Mouse (Mus musculus) liver, embryonic 12.5 days (tissue): ENCODE measurements around the gene Efna5. TPM values are rescaled to one million over a fixed set of nuclear protein-coding genes. Genes with fewer than 3 reads are reported as not detected.

Experiments
- ATAC-seq: fragments of 200-750 bp; cut with Nextera tagmentation; 2 replicates; pipeline ENCODE4 v1.8.0; 2017; ENCODE audit warnings: moderate number of reproducible peaks, mild to moderate bottlenecking, moderate library complexity
- H3K27ac ChIP-seq: fragments of 300-500 bp; sonication (generic); 2 replicates; pipeline ENCODE4 v1.5.1; 2016; ENCODE audit warnings: mild to moderate bottlenecking
- H3K27me3 ChIP-seq: fragments of 300-500 bp; sonication (generic); replicated peaks from 2 replicates; pipeline ENCODE4 v1.6.1; 2016; ENCODE audit warnings: mild to moderate bottlenecking, moderate library complexity
- H3K36me3 ChIP-seq: fragments of 300-500 bp; sonication (generic); 2 replicates; pipeline ENCODE4 v1.6.1; 2016; ENCODE audit warnings: mild to moderate bottlenecking, moderate library complexity
- H3K4me1 ChIP-seq: fragments of 300-500 bp; sonication (generic); 2 replicates; pipeline ENCODE4 v1.6.1; 2016
- H3K4me2 ChIP-seq: fragments of 300-500 bp; sonication (generic); 2 replicates; pipeline ENCODE4 v1.6.1; 2016; ENCODE audit warnings: mild to moderate bottlenecking, moderate library complexity
- H3K4me3 ChIP-seq: fragments of 300-500 bp; sonication (generic); 2 replicates; pipeline ENCODE4 v1.5.1; 2016; ENCODE audit warnings: mild to moderate bottlenecking, moderate library complexity
- H3K9ac ChIP-seq: fragments of 300-500 bp; sonication (generic); 2 replicates; pipeline ENCODE4 v1.6.1; 2016; ENCODE audit warnings: mild to moderate bottlenecking, moderate library complexity
- H3K9me3 ChIP-seq: fragments of 300-500 bp; sonication (generic); replicated peaks from 2 replicates; pipeline ENCODE4 v1.6.1; 2016; ENCODE audit warnings: mild to moderate bottlenecking, moderate library complexity
- WGBS: fragments of 180-500 bp; shearing (Covaris S2); methylation state at CpG from one replicate; pipeline ENCODE4 v1.1.7; 2016; ENCODE audit not compliant: insufficient replicate concordance; 5-methylcytosine and 5-hydroxymethylcytosine counted together
- polyA plus RNA-seq: library from polyadenylated mRNA; unstranded; fragments of >200 nt; fragmentation: Nextera tagmentation; extraction: Ambion mirVana; gene quantifications from 2 replicates; pipeline ENCODE4 v1.2.1, GENCODE M21; 2016

Gene Efna5
- polyA plus RNA-seq, 1 experiment from 2014 or later = 4.4 TPM

GRCm38 (mm10) chr17:62756951-62757350, 124.2 kb downstream of the Efna5 start:
- no peaks in the 10 kb centered on the region for H3K36me3 ChIP-seq
- no peak for ATAC-seq
- H3K4me1 ChIP-seq = peaks cover 10% of the 10 kb centered on the region
- WGBS = 56% methylated on average over 3 of the region's 3 CpGs
- no peak overlapping the region for H3K27ac ChIP-seq
- no peak overlapping the region for H3K9ac ChIP-seq
- no peak overlapping the region for H3K4me3 ChIP-seq
- H3K27me3 ChIP-seq = no peaks in the 10 kb centered on the region
- no peak overlapping the region for H3K4me2 ChIP-seq
- no peaks in the 10 kb centered on the region for H3K9me3 ChIP-seq

GRCm38 (mm10) chr17:62755635-62756034, 125.5 kb downstream of the Efna5 start:
- Histone ChIP-seq H3K4me3 (no peak overlapping the region), H3K4me2 (no peak overlapping the region), H3K4me1 (peaks cover 23% of the 10 kb centered on the region), H3K36me3 (no peaks in the 10 kb centered on the region), H3K9me3 (no peaks in the 10 kb centered on the region), H3K27me3 (no peaks in the 10 kb centered on the region), H3K9ac (no peak overlapping the region), H3K27ac (no peak overlapping the region)
- no peak for ATAC-seq
- 80% methylated on average over 2 of the region's 2 CpGs for WGBS

GRCm38 (mm10) chr17:62754638-62755037, 126.5 kb downstream of the Efna5 start:
- Histone ChIP-seq H3K36me3 (no peaks in the 10 kb centered on the region), H3K4me3 (no peak overlapping the region), H3K27ac (no peak overlapping the region), H3K4me1 (peaks cover 33% of the 10 kb centered on the region), H3K4me2 (no peak overlapping the region), H3K9ac (no peak overlapping the region), H3K27me3 (no peaks in the 10 kb centered on the region), H3K9me3 (no peaks in the 10 kb centered on the region)
- 75% methylated on average over 4 of the region's 4 CpGs for whole genome bisulfite sequencing
- ATAC-seq = no peak

GRCm38 (mm10) chr17:62752381-62752889, 128.7 kb downstream of the Efna5 start:
- no peak overlapping the region for H3K27ac ChIP-seq
- no peak for ATAC-seq
- H3K4me3 ChIP-seq = no peak overlapping the region
- WGBS = 52% methylated on average over 2 of the region's 2 CpGs
- H3K9me3 ChIP-seq = no peaks in the 10 kb centered on the region
- H3K36me3 ChIP-seq = no peaks in the 10 kb centered on the region
- no peak overlapping the region for H3K4me2 ChIP-seq
- no peaks in the 10 kb centered on the region for H3K27me3 ChIP-seq
- peaks cover 50% of the 10 kb centered on the region for H3K4me1 ChIP-seq
- no peak overlapping the region for H3K9ac ChIP-seq

GRCm38 (mm10) chr17:62750647-62751046, 130.5 kb downstream of the Efna5 start:
- 26% methylated on average over 3 of the region's 3 CpGs for WGBS
- Histone ChIP-seq H3K4me2 (0 out of 2 replicates have a peak overlapping the region, but pooled peaks have one; percentile 14), H3K9me3 (no peaks in the 10 kb centered on the region), H3K4me1 (peaks cover 50% of the 10 kb centered on the region), H3K9ac (no peak overlapping the region), H3K27me3 (0 out of 2 replicates have a peak, but pooled peaks cover 3% of the 10 kb centered on the region), H3K36me3 (no peaks in the 10 kb centered on the region), H3K4me3 (no peak overlapping the region), H3K27ac (no peak overlapping the region)
- ATAC-seq = peak; percentile 59; the same call in 1 of the 2 replicates

- WGBS = 8% methylated on average over 16 of the region's 16 CpGs
- H3K9me3 ChIP-seq = no peaks in the 10 kb centered on the region
- H3K4me2 ChIP-seq = peak overlapping the region; percentile 67
- no peaks in the 10 kb centered on the region for H3K36me3 ChIP-seq
- peak overlapping the region; percentile 28; the same call in 1 of the 2 replicates for H3K4me3 ChIP-seq
- peaks cover 57% of the 10 kb centered on the region for H3K4me1 ChIP-seq
- no peak overlapping the region for H3K9ac ChIP-seq
- 0 out of 2 replicates have a peak, but pooled peaks cover 3% of the 10 kb centered on the region for H3K27me3 ChIP-seq
- peak; percentile 99 for ATAC-seq
- peak overlapping the region; percentile 87 for H3K27ac ChIP-seq
Observed at GRCm38 (mm10) chr17:62748803-62749619, 132.1 kb downstream of the Efna5 start.

- ATAC-seq = no peak
- Histone ChIP-seq H3K36me3 (no peaks in the 10 kb centered on the region), H3K27ac (no peak overlapping the region), H3K4me1 (peaks cover 52% of the 10 kb centered on the region), H3K4me3 (no peak overlapping the region), H3K9me3 (no peaks in the 10 kb centered on the region), H3K27me3 (0 out of 2 replicates have a peak, but pooled peaks cover 3% of the 10 kb centered on the region), H3K9ac (no peak overlapping the region), H3K4me2 (no peak overlapping the region)
- WGBS = 79% methylated on average over 8 of the region's 8 CpGs
Observed at GRCm38 (mm10) chr17:62747381-62747780, 133.7 kb downstream of the Efna5 start.

- no peak overlapping the region for H3K27ac ChIP-seq
- ATAC-seq = no peak
Observed at GRCm38 (mm10) chr17:62746827-62747226, 134.3 kb downstream of the Efna5 start.

GRCm38 (mm10) chr17:62745286-62745685, 135.8 kb downstream of the Efna5 start:
- no peak overlapping the region for H3K9ac ChIP-seq
- H3K27ac ChIP-seq = no peak overlapping the region
- no peak overlapping the region for H3K4me2 ChIP-seq
- no peaks in the 10 kb centered on the region for H3K9me3 ChIP-seq
- H3K27me3 ChIP-seq = 0 out of 2 replicates have a peak, but pooled peaks cover 3% of the 10 kb centered on the region
- no peak for ATAC-seq
- WGBS = 92% methylated on average over 4 of the region's 4 CpGs
- no peaks in the 10 kb centered on the region for H3K36me3 ChIP-seq
- no peak overlapping the region for H3K4me3 ChIP-seq
- H3K4me1 ChIP-seq = peaks cover 31% of the 10 kb centered on the region

More at GRCm38 (mm10) chr17:62746827-62747226, 134.3 kb downstream of the Efna5 start:
- H3K4me1 ChIP-seq = peaks cover 46% of the 10 kb centered on the region
- H3K36me3 ChIP-seq = no peaks in the 10 kb centered on the region
- no peak overlapping the region for H3K4me2 ChIP-seq
- H3K27me3 ChIP-seq = 0 out of 2 replicates have a peak, but pooled peaks cover 3% of the 10 kb centered on the region
- H3K9ac ChIP-seq = no peak overlapping the region
- H3K4me3 ChIP-seq = no peak overlapping the region
- WGBS = 61% methylated on average over 9 of the region's 9 CpGs
- H3K9me3 ChIP-seq = no peaks in the 10 kb centered on the region

- no peak for ATAC-seq
- Histone ChIP-seq H3K9me3 (no peaks in the 10 kb centered on the region), H3K27me3 (0 out of 2 replicates have a peak, but pooled peaks cover 3% of the 10 kb centered on the region), H3K4me3 (no peak overlapping the region), H3K27ac (no peak overlapping the region), H3K4me2 (no peak overlapping the region), H3K4me1 (peaks cover 20% of the 10 kb centered on the region), H3K9ac (no peak overlapping the region), H3K36me3 (no peaks in the 10 kb centered on the region)
- WGBS = 68% methylated on average over 6 of the region's 6 CpGs
Observed at GRCm38 (mm10) chr17:62744239-62744638, 136.9 kb downstream of the Efna5 start.

- Histone ChIP-seq H3K4me3 (no peak overlapping the region), H3K27ac (no peak overlapping the region), H3K9ac (no peak overlapping the region), H3K4me2 (no peak overlapping the region), H3K27me3 (0 out of 2 replicates have a peak, but pooled peaks cover 1% of the 10 kb centered on the region), H3K4me1 (peaks cover 8% of the 10 kb centered on the region; the same call in 1 of the 2 replicates), H3K36me3 (no peaks in the 10 kb centered on the region), H3K9me3 (no peaks in the 10 kb centered on the region)
- WGBS = 42% methylated on average over 5 of the region's 5 CpGs
- no peak for ATAC-seq
Observed at GRCm38 (mm10) chr17:62741702-62742101, 139.4 kb downstream of the Efna5 start.

- no peak overlapping the region for H3K4me2 ChIP-seq
- no peak overlapping the region for H3K4me3 ChIP-seq
- no peak overlapping the region for H3K9ac ChIP-seq
- H3K27me3 ChIP-seq = no peaks in the 10 kb centered on the region
- H3K27ac ChIP-seq = no peak overlapping the region
- WGBS = 58% methylated on average over 6 of the region's 6 CpGs
- H3K4me1 ChIP-seq = peaks cover 8% of the 10 kb centered on the region; the same call in 1 of the 2 replicates
- no peaks in the 10 kb centered on the region for H3K9me3 ChIP-seq
- no peak for ATAC-seq
- H3K36me3 ChIP-seq = no peaks in the 10 kb centered on the region
Observed at GRCm38 (mm10) chr17:62741020-62741419, 140.1 kb downstream of the Efna5 start.
